Mouse (Mus musculus): ENCODE measurements around the gene Lrrc30.

Lrrc30 gene

DNA sequence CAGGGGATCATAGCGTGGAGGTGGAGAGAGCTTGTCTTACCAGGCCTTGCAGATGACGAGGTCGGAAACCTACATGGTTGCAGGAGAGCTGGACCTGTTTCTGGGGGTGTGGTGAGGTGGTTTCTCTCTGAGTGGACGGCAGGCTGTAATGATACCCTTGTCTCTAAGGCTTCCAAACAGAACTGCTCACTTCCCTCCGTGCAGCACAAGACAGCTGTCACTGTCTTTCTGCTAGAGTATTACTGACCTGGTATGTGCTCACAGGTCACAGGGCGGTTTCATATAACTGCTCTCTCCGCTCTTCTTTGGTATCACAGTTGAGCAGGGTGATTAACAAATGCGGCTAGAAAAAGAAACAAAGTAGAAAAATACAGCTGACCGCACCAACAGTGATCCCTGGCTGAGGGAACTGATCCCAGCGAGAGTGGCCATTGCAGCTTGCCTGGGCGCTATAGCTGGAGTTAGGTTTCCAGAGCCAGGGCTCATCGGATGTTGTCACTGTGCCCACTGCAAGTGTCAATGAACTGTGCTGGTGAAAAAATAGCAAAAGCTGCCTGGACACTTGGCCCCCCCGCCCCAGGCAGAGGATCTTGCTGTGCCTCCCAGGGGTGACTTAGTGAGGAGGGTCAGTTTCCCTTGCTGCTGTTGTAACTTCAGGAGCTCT lies at the start of gene Lrrc30:
Gene Lrrc30, minus strand, starts transcription at position 48 of the 664 bp plus-strand sequence.
- DNase-seq (ENCODE audit: low read depth, low spot score) = no peak

DNA sequence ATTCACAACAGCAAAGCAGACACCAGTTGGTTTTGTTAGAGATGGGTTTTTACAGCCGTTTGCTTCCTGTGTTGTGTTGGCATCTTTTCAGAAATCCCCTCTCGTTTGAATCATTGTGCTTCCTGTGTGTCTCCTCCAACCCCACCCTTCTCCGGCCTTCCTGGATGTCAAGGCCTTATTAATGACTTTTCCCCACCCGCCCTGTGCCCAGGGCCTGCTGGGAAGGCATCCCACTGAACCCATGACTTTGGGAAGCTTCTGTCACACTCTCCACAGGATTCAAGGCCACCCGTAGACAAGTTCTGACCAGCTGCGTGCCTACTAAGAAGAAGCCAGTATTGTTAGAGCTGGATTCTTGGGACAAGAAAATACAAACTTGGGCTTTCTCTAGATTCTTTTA lies 48.6 kb upstream of the Lrrc30 start:
- no peak for DNase-seq (ENCODE audit: low read depth, low spot score)

GRCm38 (mm10) chr17:67678576-67678975 lies 46.1 kb upstream of the Lrrc30 start:
- DNase-seq (ENCODE audit: low read depth, low spot score) = no peak

- DNase-seq (ENCODE audit: low read depth, low spot score) = peak; percentile 16
These were observed 35.5 kb upstream of the Lrrc30 start for GRCm38 (mm10) chr17:67667981-67668380.

GRCm38 (mm10) chr17:67666981-67667380 lies 34.5 kb upstream of the Lrrc30 start:
- DNase-seq (ENCODE audit: low read depth, low spot score) = no peak

DNA sequence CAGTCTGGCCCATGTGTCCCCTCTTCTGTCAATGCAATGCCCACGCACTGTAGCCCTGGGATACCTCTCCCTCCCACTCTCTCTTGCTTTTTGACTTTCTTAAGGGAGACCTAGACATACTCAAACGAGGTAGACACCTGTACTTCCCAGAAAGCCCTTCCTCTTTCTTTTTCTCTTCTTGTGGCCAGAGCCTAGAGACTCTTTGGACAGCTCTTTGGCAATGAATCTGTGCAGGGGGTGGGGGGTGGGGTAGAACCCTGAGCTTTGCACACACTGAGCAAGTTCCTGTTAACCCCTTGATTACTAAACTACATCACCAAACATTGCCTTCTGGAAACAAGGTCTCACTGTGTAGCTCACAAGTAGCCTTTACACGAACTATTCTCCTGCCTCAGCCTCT lies 31.8 kb upstream of the Lrrc30 start:
- no peak for DNase-seq (ENCODE audit: low read depth, low spot score)

DNA sequence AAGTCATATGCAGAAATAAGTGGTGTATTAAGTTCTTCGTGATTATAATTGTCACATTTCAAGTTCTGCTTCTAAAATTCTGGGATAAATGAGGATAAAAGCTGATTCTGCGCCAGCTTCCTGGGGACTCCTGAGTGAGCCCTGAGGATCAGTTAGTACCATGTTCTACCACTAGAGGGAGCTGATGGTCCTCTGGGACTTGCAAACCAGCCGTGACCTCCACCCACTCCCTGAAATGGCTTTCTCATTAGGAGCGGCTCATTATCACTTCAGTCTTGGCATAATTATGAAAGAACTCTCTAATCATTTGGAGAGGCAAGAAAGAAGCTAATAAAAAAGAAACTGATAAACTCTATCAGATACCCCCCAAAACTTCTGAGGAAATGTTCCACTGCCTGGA lies 19.0 kb upstream of the Lrrc30 start:
- DNase-seq (ENCODE audit: low read depth, low spot score) = peak; percentile 37

- no peak for DNase-seq (ENCODE audit: low read depth, low spot score)
These were observed 9.1 kb upstream of the Lrrc30 start for GRCm38 (mm10) chr17:67641627-67642026.

DNA sequence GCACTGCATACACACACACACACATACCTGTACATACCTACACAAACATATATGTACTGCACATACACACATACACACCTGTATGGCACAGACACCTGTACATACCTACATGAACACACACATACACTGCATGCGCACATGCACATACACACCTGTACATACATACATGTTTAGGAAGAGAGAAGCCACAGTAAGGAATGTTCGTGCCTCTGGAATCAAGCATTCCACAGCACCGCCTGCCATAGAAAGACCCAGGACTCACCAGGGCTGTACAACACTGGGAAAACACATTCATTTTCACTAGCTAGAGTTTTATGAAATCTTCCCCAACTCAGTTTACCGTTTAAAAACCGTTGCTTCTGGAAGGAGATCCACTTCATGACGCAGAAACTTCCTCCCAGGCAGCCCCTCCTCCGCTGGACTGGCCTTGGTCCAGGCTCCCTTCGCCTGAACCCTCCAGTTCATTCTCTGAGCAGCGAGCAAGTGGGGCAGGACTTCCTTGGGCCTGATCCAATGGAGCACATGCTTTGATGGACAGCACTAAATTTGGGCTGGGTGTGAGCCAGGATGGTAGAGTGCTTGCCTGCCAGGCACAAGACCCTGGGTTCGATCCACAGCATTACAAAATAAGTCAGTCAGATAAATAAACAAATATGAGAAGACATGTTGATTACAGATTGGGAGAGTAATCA lies 5.7 kb upstream of the Lrrc30 start:
- DNase-seq (ENCODE audit: low read depth, low spot score) = no peak

GRCm38 (mm10) chr17:67636951-67637350 lies 4.4 kb upstream of the Lrrc30 start:
- DNase-seq (ENCODE audit: low read depth, low spot score) = no peak

DNA sequence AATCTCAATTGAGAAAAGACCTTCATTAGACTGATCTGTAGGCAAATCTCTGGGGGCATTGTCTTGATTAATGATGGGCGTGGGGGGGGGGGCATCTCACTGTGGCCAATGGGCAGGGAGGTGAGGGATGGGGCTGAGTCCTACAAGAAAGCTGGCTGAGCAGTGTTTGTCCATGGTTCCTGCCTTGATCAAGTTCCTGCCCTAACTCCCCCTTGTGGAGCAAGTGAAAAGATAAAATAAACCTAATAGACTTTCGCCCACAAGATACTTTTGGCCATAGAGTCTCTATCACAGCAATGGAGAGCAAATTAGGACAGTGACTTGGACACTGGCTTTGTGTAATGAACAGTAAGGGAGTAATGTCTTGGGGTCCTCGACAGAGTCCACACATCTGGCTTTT lies 3.8 kb upstream of the Lrrc30 start:
- no peak for DNase-seq (ENCODE audit: low read depth, low spot score)

GRCm38 (mm10) chr17:67629746-67630145 lies 2.8 kb downstream of the Lrrc30 start:
- no peak for DNase-seq (ENCODE audit: low read depth, low spot score)

DNA sequence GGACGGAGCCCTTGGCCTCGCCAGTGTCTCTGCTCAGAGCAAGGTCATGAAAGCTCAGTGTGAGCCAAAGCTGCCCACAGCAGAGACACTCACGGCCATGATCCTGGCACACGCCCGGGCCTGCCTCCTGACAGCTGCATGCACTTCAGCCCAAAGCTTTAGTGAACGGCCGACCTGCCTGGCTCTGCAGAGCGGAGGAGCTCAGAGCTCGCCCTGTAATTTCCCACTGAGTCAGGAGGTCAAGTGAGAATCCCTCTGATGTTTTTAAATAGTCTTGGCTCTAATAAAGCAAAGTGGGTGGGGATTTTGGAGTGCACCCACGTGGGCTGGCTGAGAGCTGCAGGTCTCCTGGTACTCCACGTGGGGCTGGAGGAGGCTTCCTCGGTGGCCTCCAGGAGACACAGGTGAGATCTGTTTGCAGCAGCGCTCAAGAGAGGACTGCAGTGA lies 3.3 kb downstream of the Lrrc30 start:
- no peak for DNase-seq (ENCODE audit: low read depth, low spot score)

- no peak for DNase-seq (ENCODE audit: low read depth, low spot score)
These were observed 4.0 kb downstream of the Lrrc30 start for GRCm38 (mm10) chr17:67628475-67628874.

DNA sequence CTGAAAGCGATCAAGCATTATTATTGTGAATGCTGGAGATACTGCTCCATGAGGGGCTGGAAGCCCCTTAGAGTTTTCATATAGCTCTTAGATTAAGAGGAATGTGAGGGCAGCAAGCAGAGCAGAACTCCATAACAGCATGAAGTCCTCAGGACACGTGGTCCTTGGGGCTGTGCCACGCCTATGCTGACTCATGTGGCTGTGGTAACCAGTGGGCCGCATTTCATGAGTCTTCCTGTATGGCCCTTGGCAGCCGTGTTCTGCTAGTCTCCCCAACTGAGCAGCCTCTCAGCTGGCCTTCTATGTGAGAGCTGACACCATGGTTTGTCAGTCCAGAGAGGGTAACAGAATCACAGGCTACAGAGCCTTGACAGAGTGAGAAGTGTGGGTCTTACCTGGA lies 7.1 kb downstream of the Lrrc30 start:
- no peak for DNase-seq (ENCODE audit: low read depth, low spot score)

- DNase-seq (ENCODE audit: low read depth, low spot score) = no peak
These were observed 13.5 kb downstream of the Lrrc30 start for GRCm38 (mm10) chr17:67619001-67619400.

GRCm38 (mm10) chr17:67614381-67614780 lies 18.1 kb downstream of the Lrrc30 start:
- no peak for DNase-seq (ENCODE audit: low read depth, low spot score)

DNA sequence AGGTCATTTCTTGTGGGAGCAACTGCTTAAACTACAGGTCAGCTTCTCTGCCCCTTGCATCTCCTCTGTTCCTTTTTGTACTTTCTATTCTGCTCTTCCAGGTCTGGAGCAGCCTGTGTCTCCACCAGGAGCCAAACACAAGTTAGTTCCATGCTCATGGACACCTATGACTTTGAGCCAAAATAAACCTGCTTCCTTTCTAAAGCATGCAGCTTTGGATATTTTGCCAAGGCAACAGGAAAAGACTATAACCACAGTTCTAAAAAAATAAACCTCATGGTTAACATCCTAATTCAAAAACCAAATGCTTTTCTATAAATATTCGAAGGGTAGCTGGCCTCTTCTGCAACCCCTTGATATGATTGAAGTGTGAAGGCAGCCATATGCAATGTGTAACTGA lies 19.9 kb downstream of the Lrrc30 start:
- DNase-seq (ENCODE audit: low read depth, low spot score) = no peak

GRCm38 (mm10) chr17:67612151-67612550 lies 20.4 kb downstream of the Lrrc30 start:
- DNase-seq (ENCODE audit: low read depth, low spot score) = no peak

DNA sequence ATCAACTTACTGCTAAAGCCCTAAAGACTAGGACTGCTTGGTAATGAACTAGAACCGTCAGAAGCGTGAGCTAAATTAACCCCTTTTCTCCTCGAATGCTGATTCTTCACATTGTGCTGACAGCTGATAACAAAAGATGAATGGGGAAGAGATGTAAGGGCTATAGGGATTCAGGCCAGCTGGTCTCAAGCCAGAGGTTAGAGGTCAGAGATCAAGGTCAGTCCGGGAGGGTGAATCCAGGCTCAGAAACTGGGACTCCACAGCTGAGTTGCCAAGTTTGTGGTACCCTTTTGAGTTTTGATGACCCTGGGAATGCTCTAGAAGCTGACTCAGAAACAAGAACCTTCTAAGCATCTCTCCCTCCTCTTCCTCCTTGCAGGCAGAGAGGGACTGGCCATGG lies 28.1 kb downstream of the Lrrc30 start:
- DNase-seq (ENCODE audit: low read depth, low spot score) = no peak

- no peak for DNase-seq (ENCODE audit: low read depth, low spot score)
These were observed 30.0 kb downstream of the Lrrc30 start for GRCm38 (mm10) chr17:67602556-67602955.

GRCm38 (mm10) chr17:67584937-67585579 lies 47.5 kb downstream of the Lrrc30 start:
- DNase-seq (ENCODE audit: low read depth, low spot score) = peak; percentile 46

DNA sequence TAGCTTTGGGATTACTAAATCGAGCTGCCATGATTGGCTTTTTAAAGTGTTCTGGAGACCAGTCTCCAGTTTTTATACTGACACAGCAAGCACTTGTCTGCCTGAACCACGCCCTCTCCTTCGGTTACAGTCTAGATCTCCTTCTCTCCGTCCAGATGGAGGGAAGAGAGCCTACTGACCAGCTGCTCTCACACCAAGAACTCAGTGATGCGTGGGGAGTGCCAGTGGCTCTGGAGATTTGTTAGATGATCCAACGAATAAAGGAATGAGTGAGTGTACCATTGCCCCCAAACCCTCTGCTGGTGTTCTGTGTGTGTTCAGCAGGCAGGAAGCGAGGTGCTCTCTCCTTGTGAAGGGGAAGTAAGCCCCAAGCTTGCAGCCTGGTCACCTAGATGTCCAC lies 48.0 kb downstream of the Lrrc30 start:
- DNase-seq (ENCODE audit: low read depth, low spot score) = no peak

All from retina, adult 2 months (tissue).